Mouse (Mus musculus) CH12.LX (cell line): Measurements from ENCODE around the gene Tmem167. TPM values are rescaled to one million over a fixed set of nuclear protein-coding genes. Genes with fewer than 3 reads are reported as not detected.

Experiments
- DNase-seq: peaks from one replicate; pipeline ENCODE4 v3.0.0-alpha.2; 2013; ENCODE audit errors: extremely low read depth
- H3K27ac ChIP-seq: 2 replicates; pipeline ENCODE4 v1.5.1; 2012; ENCODE audit warnings: low read depth, mild to moderate bottlenecking, control low read depth, moderate library complexity; ENCODE audit not compliant: insufficient read depth
- H3K27me3 ChIP-seq: replicated peaks from 2 replicates; pipeline ENCODE3; 2012; ENCODE audit warnings: inconsistent platforms
- H3K36me3 ChIP-seq, 2 experiments: replicated peaks in 1 of 2; 2 replicates each; pipeline versions ENCODE3 to v1.6.1; 2012; ENCODE audit warnings: inconsistent platforms in 1 of 2, low read length in 1 of 2, mild to moderate bottlenecking in 1 of 2, mixed read lengths in 1 of 2, moderate library complexity in 1 of 2; ENCODE audit not compliant: control insufficient read depth in 1 of 2, insufficient read depth in 1 of 2
- H3K4me1 ChIP-seq, 2 experiments: 2 replicates each; pipeline ENCODE4 v1.6.1; 2012; ENCODE audit warnings: inconsistent platforms in 1 of 2, moderate library complexity in 1 of 2; ENCODE audit not compliant: insufficient read depth in 2 of 2, control insufficient read depth in 1 of 2
- H3K4me2 ChIP-seq: 2 replicates; pipeline ENCODE4 v1.6.1; 2012; ENCODE audit warnings: low read depth, mild to moderate bottlenecking, control low read depth; ENCODE audit not compliant: poor library complexity, insufficient read depth, severe bottlenecking
- H3K4me3 ChIP-seq, 3 experiments: fragments of 150-350 bp in 1 of 3; sonication (generic) in 1 of 3; replicated peaks in 1 of 3; 2 replicates each; pipeline versions ENCODE3 to v1.5.1; 2011 to 2012; ENCODE audit warnings: low read depth in 2 of 3, low read length in 2 of 3, mild to moderate bottlenecking in 2 of 3, moderate library complexity in 2 of 3, control low read depth in 1 of 3, improper control_type of control experiment in 1 of 3, inconsistent platforms in 1 of 3, mixed read lengths in 1 of 3; ENCODE audit not compliant: poor library complexity in 1 of 3
- H3K79me2 ChIP-seq: replicated peaks from 2 replicates; pipeline ENCODE4 v1.6.1; 2012; ENCODE audit warnings: mild to moderate bottlenecking, moderate library complexity; ENCODE audit not compliant: control insufficient read depth, poor library complexity, insufficient read depth, severe bottlenecking; ENCODE audit errors: extremely low read depth
- H3K9ac ChIP-seq: 2 replicates; pipeline ENCODE4 v1.6.1; 2012; ENCODE audit warnings: low read depth, mild to moderate bottlenecking, control low read depth, moderate library complexity; ENCODE audit not compliant: insufficient read depth
- H3K9me3 ChIP-seq: replicated peaks from 2 replicates; pipeline ENCODE3; 2012; ENCODE audit warnings: low read length, inconsistent platforms, mixed read lengths
- BHLHE40 ChIP-seq: IDR thresholded peaks from 2 replicates; pipeline ENCODE4 v1.6.1; 2011; ENCODE audit warnings: mild to moderate bottlenecking, low read depth, low read length, improper control_type of control experiment
- CHD1 ChIP-seq: IDR thresholded peaks from 2 replicates; pipeline ENCODE4 v1.6.1; 2012; ENCODE audit warnings: low read depth, low read length, improper control_type of control experiment, inconsistent platforms
- CHD2 ChIP-seq: IDR thresholded peaks from 2 replicates; pipeline ENCODE4 v1.6.1; 2011; ENCODE audit warnings: low read length, improper control_type of control experiment
- CTCF ChIP-seq, 2 experiments: IDR thresholded peaks in 1 of 2; conservative IDR thresholded peaks in 1 of 2; 2 replicates each; pipeline ENCODE4 v1.5.1; 2011 to 2012; ENCODE audit warnings: low read depth in 2 of 2, low read length in 2 of 2, improper control_type of control experiment in 1 of 2, inconsistent platforms in 1 of 2, mild to moderate bottlenecking in 1 of 2, moderate library complexity in 1 of 2
- E2F4 ChIP-seq: IDR thresholded peaks from 2 replicates; pipeline ENCODE4 v1.6.1; 2011; ENCODE audit warnings: low read depth, low read length, improper control_type of control experiment; ENCODE audit not compliant: insufficient replicate concordance
- ELF1 ChIP-seq: IDR thresholded peaks from 2 replicates; pipeline ENCODE4 v1.6.1; 2014; ENCODE audit warnings: low read depth, mild to moderate bottlenecking, inconsistent platforms, low read length, improper control_type of control experiment
- EP300 ChIP-seq: IDR thresholded peaks from 2 replicates; pipeline ENCODE4 v1.6.1; 2011; ENCODE audit warnings: low read length, improper control_type of control experiment
- ETS1 ChIP-seq: conservative IDR thresholded peaks from 2 replicates; pipeline ENCODE4 v1.6.1; 2012; ENCODE audit warnings: low read depth, mild to moderate bottlenecking, inconsistent platforms, low read length, improper control_type of control experiment, moderate library complexity
- HCFC1 ChIP-seq: IDR thresholded peaks from 2 replicates; pipeline ENCODE4 v1.6.1; 2012; ENCODE audit warnings: low read depth, mild to moderate bottlenecking, inconsistent platforms, low read length, improper control_type of control experiment
- IRF4 ChIP-seq: IDR thresholded peaks from 2 replicates; pipeline ENCODE4 v1.6.1; 2014; ENCODE audit warnings: low read depth, mild to moderate bottlenecking, inconsistent platforms, low read length, improper control_type of control experiment
- JUN ChIP-seq: IDR thresholded peaks from 2 replicates; pipeline ENCODE4 v1.6.1; 2011; ENCODE audit warnings: low read depth, mild to moderate bottlenecking, low read length, improper control_type of control experiment, moderate library complexity; ENCODE audit not compliant: insufficient read depth
- KAT2A ChIP-seq: IDR thresholded peaks from 2 replicates; pipeline ENCODE4 v1.6.1; 2012; ENCODE audit warnings: low read length, improper control_type of control experiment, inconsistent platforms; ENCODE audit not compliant: insufficient replicate concordance
- MAFK ChIP-seq: IDR thresholded peaks from 2 replicates; pipeline ENCODE4 v1.6.1; 2011; ENCODE audit warnings: low read length, improper control_type of control experiment; ENCODE audit not compliant: insufficient replicate concordance
- MAX ChIP-seq: IDR thresholded peaks from 2 replicates; pipeline ENCODE4 v1.6.1; 2011; ENCODE audit warnings: low read length, improper control_type of control experiment
- MAZ ChIP-seq: IDR thresholded peaks from 2 replicates; pipeline ENCODE4 v1.6.1; 2012; ENCODE audit warnings: low read depth, mild to moderate bottlenecking, inconsistent platforms, low read length, improper control_type of control experiment, moderate library complexity
- MEF2A ChIP-seq: IDR thresholded peaks from 2 replicates; pipeline ENCODE4 v1.6.1; 2014; ENCODE audit warnings: low read depth, mild to moderate bottlenecking, inconsistent platforms, low read length, improper control_type of control experiment, borderline replicate concordance
- MYC ChIP-seq: IDR thresholded peaks from 2 replicates; pipeline ENCODE4 v1.6.1; 2011; ENCODE audit warnings: low read depth, mild to moderate bottlenecking, improper control_type of control experiment, low read length
- NELFE ChIP-seq: IDR thresholded peaks from 2 replicates; pipeline ENCODE4 v1.6.1; 2011; ENCODE audit warnings: low read depth, low read length, improper control_type of control experiment
- NRF1 ChIP-seq: IDR thresholded peaks from 2 replicates; pipeline ENCODE4 v1.6.1; 2014; ENCODE audit warnings: low read depth, mild to moderate bottlenecking, inconsistent platforms, low read length, improper control_type of control experiment, moderate library complexity
- PAX5 ChIP-seq: IDR thresholded peaks from 2 replicates; pipeline ENCODE4 v1.6.1; 2012; ENCODE audit warnings: low read length, inconsistent platforms, mixed read lengths
- POLR2AphosphoS2 ChIP-seq: IDR thresholded peaks from 2 replicates; pipeline ENCODE4 v1.6.1; 2011; ENCODE audit warnings: low read depth, low read length, improper control_type of control experiment
- RAD21 ChIP-seq: IDR thresholded peaks from 2 replicates; pipeline ENCODE4 v1.6.1; 2011; ENCODE audit warnings: low read depth, mild to moderate bottlenecking, low read length, improper control_type of control experiment, moderate library complexity
- RCOR1 ChIP-seq: conservative IDR thresholded peaks from 2 replicates; pipeline ENCODE4 v1.6.1; 2012; ENCODE audit warnings: low read depth, mild to moderate bottlenecking, inconsistent platforms, low read length, improper control_type of control experiment
- SIN3A ChIP-seq: IDR thresholded peaks from 2 replicates; pipeline ENCODE4 v1.6.1; 2012; ENCODE audit warnings: low read length, improper control_type of control experiment, inconsistent platforms
- SMC3 ChIP-seq: IDR thresholded peaks from 2 replicates; pipeline ENCODE4 v1.6.1; 2011; ENCODE audit warnings: low read depth, low read length, improper control_type of control experiment
- TBP ChIP-seq: conservative IDR thresholded peaks from 2 replicates; pipeline ENCODE4 v1.6.1; 2011; ENCODE audit warnings: low read depth, low read length, improper control_type of control experiment
- TCF12 ChIP-seq: IDR thresholded peaks from 2 replicates; pipeline ENCODE4 v1.6.1; 2014; ENCODE audit warnings: low read depth, mild to moderate bottlenecking, inconsistent platforms, low read length, improper control_type of control experiment
- UBTF ChIP-seq: IDR thresholded peaks from 2 replicates; pipeline ENCODE4 v1.6.1; 2012; ENCODE audit warnings: low read depth, mild to moderate bottlenecking, inconsistent platforms, low read length, improper control_type of control experiment, moderate library complexity
- USF2 ChIP-seq: conservative IDR thresholded peaks from 2 replicates; pipeline ENCODE4 v1.6.1; 2011; ENCODE audit warnings: low read depth, low read length, improper control_type of control experiment
- ZC3H11A ChIP-seq: IDR thresholded peaks from 2 replicates; pipeline ENCODE4 v1.6.1; 2012; ENCODE audit warnings: low read depth, mild to moderate bottlenecking, inconsistent platforms, low read length, improper control_type of control experiment
- ZKSCAN1 ChIP-seq: IDR thresholded peaks from 2 replicates; pipeline ENCODE4 v1.6.1; 2012; ENCODE audit warnings: low read depth, inconsistent platforms, low read length, improper control_type of control experiment, borderline replicate concordance
- ZMIZ1 ChIP-seq: IDR thresholded peaks from 2 replicates; pipeline ENCODE4 v1.6.1; 2012; ENCODE audit warnings: low read depth, mild to moderate bottlenecking, inconsistent platforms, low read length, improper control_type of control experiment
- ZNF384 ChIP-seq: IDR thresholded peaks from 2 replicates; pipeline ENCODE4 v1.6.1; 2012; ENCODE audit warnings: low read depth, low read length, improper control_type of control experiment, inconsistent platforms
- dilution Hi-C: fragments of 300-500 bp; cut with MboI; formaldehyde crosslinking; loops from 2 replicates; pipeline ENCODE4 v1.14.3; 2020; ENCODE audit warnings: low sequenced_read_pairs; ENCODE audit not compliant: extremely low pct_unique_long_range_greater_than_20kb, extremely low pct_ligation_motif_present
- in situ Hi-C: fragments of 300-500 bp; cut with MboI; formaldehyde crosslinking; loops from 3 replicates; pipeline ENCODE4 v1.14.3; 2019; ENCODE audit warnings: low sequenced_read_pairs, low pct_ligation_motif_present, low pct_unique_long_range_greater_than_20kb, mixed read lengths
- polyA plus RNA-seq: library from polyadenylated mRNA; unstranded; fragments of >175 nt; gene quantifications from 2 replicates; pipeline ENCODE4 v1.2.1, GENCODE M21; 2012; ENCODE audit warnings: low read depth; ENCODE audit not compliant: insufficient read length
- total RNA-seq, 2 experiments: library from RNA; depleted of rRNA; stranded (reverse); fragments of 300-350 nt in 1 of 2; fragments of >200 nt in 1 of 2; gene quantifications; 2 replicates each; pipeline ENCODE4 v1.2.3; 2012 to 2014

Gene Tmem167
- total and polyA plus RNA-seq, 3 experiments, result 14.1 to 38.6 (median 24.5) TPM

GRCm38 (mm10) chr13:90039613-90040012 lies 49.3 kb upstream of the Tmem167 start:
- no peak for TF ChIP-seq E2F4
- no peak for TF ChIP-seq MAFK
- no peak for TF ChIP-seq EP300
- TF ChIP-seq PAX5, result no peak
- TF ChIP-seq POLR2AphosphoS2, result no peak
- TF ChIP-seq NRF1, result no peak
- no peak for TF ChIP-seq USF2
- no peak for TF ChIP-seq CHD2
- dilution Hi-C loops, result no loop called here
- H3K79me2 ChIP-seq, result no peaks in the 10 kb centered on the region
- no peak overlapping the region for H3K9ac ChIP-seq
- H3K4me3 ChIP-seq, result no peak overlapping the region
- no peaks in the 10 kb centered on the region for H3K4me1 ChIP-seq
- no peaks in the 10 kb centered on the region for H3K9me3 ChIP-seq
- H3K27ac ChIP-seq, result no peak overlapping the region
- H3K27me3 ChIP-seq, result no peaks in the 10 kb centered on the region
- no peak overlapping the region for H3K4me2 ChIP-seq
- in situ Hi-C loops, result no loop called here
- no peak for DNase-seq
- no peaks in the 10 kb centered on the region for H3K36me3 ChIP-seq

- Histone ChIP-seq H3K4me1 (no peaks in the 10 kb centered on the region), H3K4me2 (no peak overlapping the region), H3K79me2 (no peaks in the 10 kb centered on the region), H3K9me3 (no peaks in the 10 kb centered on the region), H3K36me3 (peaks cover 0 to 2% of the 10 kb centered on the region in 2 experiments), H3K9ac (no peak overlapping the region), H3K4me3 (no peak overlapping the region), H3K27ac (no peak overlapping the region), H3K27me3 (no peaks in the 10 kb centered on the region)
- peak; percentile 51 for DNase-seq
- dilution Hi-C loops, result no loop called here
- in situ Hi-C loops, result loop anchor here (25.0 kb wide), 1 partner anchor 264 kb away; no protein-coding TSS in a partner anchor
- TF ChIP-seq MEF2A, result no peak
- no peak for TF ChIP-seq CHD2
- no peak for TF ChIP-seq UBTF
- TF ChIP-seq IRF4, result 0 out of 2 replicates have a peak, but pooled peaks have one; percentile 23
- TF ChIP-seq ZMIZ1, result no peak
- peak; percentile 26; the same call in 1 of the 2 replicates for TF ChIP-seq ZC3H11A
- no peak for TF ChIP-seq E2F4
- no peak for TF ChIP-seq MAZ
- peak; percentile 78 for TF ChIP-seq SMC3
- no peak for TF ChIP-seq TBP
- no peak for TF ChIP-seq JUN
- TF ChIP-seq CTCF (conservative IDR thresholded peaks at IDR 0.05 in 1 of 2, IDR thresholded peaks at IDR 0.05 in 1 of 2; ENCODE audit: low read depth in 2 of 2, low read length in 2 of 2), result peak; percentile 25 to 72; a peak in 2 of 4 replicates
- TF ChIP-seq MYC, result no peak
- TF ChIP-seq USF2, result no peak
- no peak for TF ChIP-seq ZKSCAN1
- TF ChIP-seq TCF12, result no peak
- TF ChIP-seq KAT2A, result no peak
- TF ChIP-seq MAX, result no peak
- TF ChIP-seq RCOR1, result no peak
- TF ChIP-seq ZNF384, result no peak
- TF ChIP-seq RAD21, result peak; percentile 67
- TF ChIP-seq ETS1, result no peak
- peak; percentile 48; the same call in 1 of the 2 replicates for TF ChIP-seq ELF1
- TF ChIP-seq PAX5, result no peak
- no peak for TF ChIP-seq POLR2AphosphoS2
- TF ChIP-seq HCFC1, result no peak
- no peak for TF ChIP-seq SIN3A
- TF ChIP-seq NELFE, result no peak
- TF ChIP-seq CHD1, result no peak
- no peak for TF ChIP-seq BHLHE40
Measured at GRCm38 (mm10) chr13:90051735-90052134, 37.2 kb upstream of the Tmem167 start.
